Mouse (Mus musculus) kidney, adult 2 months (tissue): ENCODE data around the gene Gm10160. TPM values are rescaled to one million over a fixed set of nuclear protein-coding genes. Genes with fewer than 3 reads are reported as not detected.
A peak's percentile ranks its signal among the peaks of the same experiment; 100 is the strongest.
"Not testable (repeated sequence)": the region's sequence is repeated elsewhere in the genome, so short reads cannot be mapped to it uniquely, and the experiment has no call there.

Experiments
- DNase-seq: peaks from one replicate; pipeline ENCODE4 v3.0.0; 2021
- H3K27ac ChIP-seq: fragments of 200-500 bp; 2 replicates; pipeline ENCODE4 v1.5.1; 2012; ENCODE audit warnings: low read depth, low read length, control low read depth, inconsistent platforms; ENCODE audit not compliant: insufficient read depth
- H3K27me3 ChIP-seq: fragments of 200-500 bp; replicated peaks from 2 replicates; pipeline ENCODE4 v1.6.1; 2012; ENCODE audit warnings: mild to moderate bottlenecking, moderate library complexity, low read length, inconsistent platforms; ENCODE audit not compliant: control insufficient read depth, insufficient read depth
- H3K36me3 ChIP-seq: fragments of 200-500 bp; 2 replicates; pipeline ENCODE4 v1.6.1; 2012; ENCODE audit warnings: mild to moderate bottlenecking, moderate library complexity, low read length, inconsistent platforms; ENCODE audit not compliant: control insufficient read depth, insufficient read depth
- H3K4me1 ChIP-seq: fragments of 200-500 bp; 2 replicates; pipeline ENCODE4 v1.6.1; 2011; ENCODE audit warnings: low read length; ENCODE audit not compliant: control insufficient read depth, insufficient read depth
- H3K4me3 ChIP-seq: fragments of 200-500 bp; 2 replicates; pipeline ENCODE4 v1.5.1; 2011; ENCODE audit warnings: mild to moderate bottlenecking, low read depth, low read length, control low read depth; ENCODE audit not compliant: insufficient read depth
- CTCF ChIP-seq: fragments of 200-500 bp; conservative IDR thresholded peaks from 2 replicates; pipeline ENCODE4 v1.5.1; 2011; ENCODE audit warnings: low read depth, mild to moderate bottlenecking, control low read depth, low read length, moderate library complexity, mixed read lengths; ENCODE audit not compliant: insufficient read depth, insufficient read length
- POLR2A ChIP-seq: fragments of 200-500 bp; IDR thresholded peaks from one replicate; pipeline ENCODE4 v1.6.1; 2011; ENCODE audit warnings: low read depth, low read length, control low read depth
- WGBS: fragments of 180-500 bp; shearing (Covaris S2); methylation state at CpG from one replicate; pipeline ENCODE4 v1.1.7; 2018; 5-methylcytosine and 5-hydroxymethylcytosine counted together
- polyA plus RNA-seq: library from polyadenylated mRNA; depleted of rRNA; stranded (reverse); fragments of >200 nt; gene quantifications from 2 replicates; pipeline ENCODE4 v1.2.3, GENCODE M21; 2012

Gene Gm10160
- polyA plus RNA-seq, 1 experiment = not detected

DNA sequence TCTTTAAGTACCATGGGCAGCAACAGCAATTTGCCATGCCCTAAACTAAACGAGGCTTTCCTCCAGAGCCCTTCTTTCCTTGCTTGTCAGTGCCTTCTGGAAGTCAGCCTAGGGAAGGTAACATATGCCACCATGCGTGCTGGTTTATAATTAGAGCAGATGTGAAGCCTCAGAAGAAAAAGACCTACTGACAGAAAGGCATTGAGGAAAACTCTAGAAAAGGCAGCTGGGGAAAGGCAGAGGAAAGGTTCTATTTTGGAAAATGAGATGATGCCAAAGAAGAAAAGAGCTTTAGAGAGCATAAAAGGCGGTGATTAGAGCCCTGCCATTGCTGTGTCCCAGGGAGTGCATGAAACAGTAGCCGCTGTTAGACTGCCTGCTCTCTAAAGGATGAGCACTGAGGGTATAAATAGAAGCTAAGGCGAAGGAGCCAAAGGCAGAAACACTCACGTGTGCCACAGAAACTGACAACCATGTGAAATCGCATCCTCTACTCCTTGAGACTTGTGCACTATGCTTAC is 14.9 kb downstream of the Gm10160 start:
- 67% methylated on average over 7 of the region's 7 CpGs for WGBS
- Histone ChIP-seq H3K4me3 (no peak overlapping the region), H3K27me3 (no peaks in the 10 kb centered on the region), H3K36me3 (no peaks in the 10 kb centered on the region), H3K4me1 (no peaks in the 10 kb centered on the region), H3K27ac (no peak overlapping the region)
- no peak for TF ChIP-seq CTCF
- TF ChIP-seq POLR2A = no peak
- DNase-seq = no peak

DNA sequence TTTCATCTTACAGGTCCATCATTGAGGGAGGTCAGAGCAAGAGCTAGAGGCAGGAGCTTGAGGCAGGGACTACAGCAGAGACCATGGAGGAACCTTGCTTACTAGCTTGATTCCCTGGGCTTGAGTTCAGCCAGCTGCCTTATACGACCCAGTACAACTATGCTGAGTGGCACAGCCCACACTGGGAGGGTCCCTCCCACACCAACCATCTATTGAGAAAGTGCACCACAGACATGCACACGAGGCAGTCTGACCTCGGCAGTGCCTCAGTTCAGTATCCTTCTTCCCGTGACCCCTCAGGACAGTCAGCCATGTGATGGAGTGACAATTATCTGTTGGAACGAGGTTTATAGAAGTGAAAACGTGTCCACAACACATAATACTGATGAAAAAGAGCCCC is 15.8 kb downstream of the Gm10160 start:
- WGBS = 45% methylated on average over 6 of the region's 6 CpGs
- no peaks in the 10 kb centered on the region for H3K4me1 ChIP-seq

DNA sequence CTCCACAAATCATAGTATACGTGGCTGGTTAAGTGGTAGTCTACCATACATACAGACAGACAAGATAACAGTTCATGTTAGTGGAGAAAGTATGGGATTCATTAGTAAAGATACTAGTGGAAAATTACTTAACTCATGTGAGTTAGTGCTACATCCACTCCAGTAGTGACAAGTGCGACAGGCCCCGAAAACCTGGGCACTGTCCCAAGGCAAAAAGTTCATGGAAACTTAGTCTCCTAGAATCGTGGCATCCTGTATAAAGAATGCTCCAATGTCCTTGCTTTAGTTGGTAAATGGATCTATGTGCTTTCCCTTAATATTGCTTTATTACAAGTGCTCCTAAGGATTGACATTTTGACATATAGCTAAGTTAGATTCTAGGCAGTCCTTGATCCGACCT is 17.8 kb downstream of the Gm10160 start:
- H3K4me1 ChIP-seq, H3K27ac ChIP-seq, DNase-seq, H3K36me3 ChIP-seq, H3K27me3 ChIP-seq, H3K4me3 ChIP-seq: not testable (repeated sequence)
- 80% methylated on average over 5 of the region's 5 CpGs for WGBS

More for the DNA sequence above, 15.8 kb downstream of the Gm10160 start:
- no peak overlapping the region for H3K27ac ChIP-seq
- H3K4me3 ChIP-seq = no peak overlapping the region
- no peaks in the 10 kb centered on the region for H3K36me3 ChIP-seq
- no peaks in the 10 kb centered on the region for H3K27me3 ChIP-seq
- TF ChIP-seq CTCF (no peak), POLR2A (no peak)
- DNase-seq = no peak

- no peak overlapping the region for H3K4me3 ChIP-seq
- no peak for DNase-seq
- H3K27me3 ChIP-seq = no peaks in the 10 kb centered on the region
- no peaks in the 10 kb centered on the region for H3K4me1 ChIP-seq
- 94% methylated on average over 5 of the region's 5 CpGs for WGBS
- TF ChIP-seq POLR2A (no peak), CTCF (no peak)
- no peaks in the 10 kb centered on the region for H3K36me3 ChIP-seq
- H3K27ac ChIP-seq = no peak overlapping the region
Observed at GRCm38 (mm10) chr7:81835430-81835829, 20.2 kb downstream of the Gm10160 start.

DNA sequence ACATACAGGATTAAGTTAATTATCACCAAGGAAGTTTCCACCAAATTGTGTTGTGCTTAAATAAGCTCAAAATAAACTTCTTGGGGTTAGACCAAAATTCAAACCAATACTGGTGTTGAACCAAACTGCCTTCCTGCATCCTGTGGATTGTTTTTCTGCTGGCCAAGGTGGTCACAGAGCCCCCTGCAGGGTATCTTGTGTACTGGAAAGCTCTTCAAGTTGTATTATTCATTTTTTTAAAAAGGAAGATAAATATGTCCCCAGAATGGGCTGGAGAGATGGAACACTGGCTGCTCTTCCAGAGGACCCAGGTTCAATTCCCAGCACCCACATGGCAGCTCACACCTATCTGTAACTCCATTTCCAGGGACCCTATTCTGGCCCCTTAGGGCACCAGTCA is 20.7 kb downstream of the Gm10160 start:
- Histone ChIP-seq H3K27ac (no peak overlapping the region), H3K27me3 (no peaks in the 10 kb centered on the region), H3K4me1 (0 out of 2 replicates have a peak, but pooled peaks cover 2% of the 10 kb centered on the region), H3K36me3 (no peaks in the 10 kb centered on the region), H3K4me3 (no peak overlapping the region)
- DNase-seq = no peak
- TF ChIP-seq POLR2A (no peak), CTCF (no peak)

DNA sequence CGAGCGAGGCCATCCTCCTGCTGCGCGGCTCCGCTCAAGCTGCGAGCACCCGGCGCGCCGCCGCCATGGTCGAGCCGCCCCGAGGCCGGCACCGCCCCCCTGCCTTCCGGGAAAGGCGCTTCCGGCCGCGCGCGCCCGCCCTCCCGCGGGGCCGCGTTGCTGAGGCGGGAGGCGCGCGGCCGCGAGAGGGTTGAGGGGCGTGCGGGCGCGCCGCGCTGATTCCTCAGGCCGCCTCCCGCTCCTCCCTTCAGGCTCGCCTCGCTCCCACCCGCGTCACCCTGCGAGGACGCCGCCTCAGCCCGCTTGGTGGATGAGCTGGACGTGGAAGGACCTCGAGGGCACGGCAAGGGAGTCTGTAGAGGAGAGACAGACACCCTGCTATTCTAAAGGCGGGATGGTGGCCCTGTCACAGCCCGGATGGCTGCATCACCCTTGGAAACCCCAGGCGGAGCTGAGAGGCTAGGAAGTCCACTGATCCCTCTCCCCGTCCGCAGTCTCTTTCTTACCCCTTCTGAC is 26.2 kb downstream of the Gm10160 start, which contains the start of gene Btbd1:
Gene Btbd1 (minus strand): TSS at position 53 of the 516 bp plus-strand sequence.
- H3K36me3 ChIP-seq = no peaks in the 10 kb centered on the region
- 1% methylated on average over 58 of the region's 58 CpGs for WGBS
- peak; percentile 89 for DNase-seq
- H3K4me3 ChIP-seq = peak within 1 kb of the TSS; percentile 95
- TF ChIP-seq CTCF (no peak), POLR2A (no peak)
- peaks cover 17% of the 10 kb centered on the region for H3K4me1 ChIP-seq
- no peaks in the 10 kb centered on the region for H3K27me3 ChIP-seq
- H3K27ac ChIP-seq = peak within 1 kb of the TSS; percentile 90

DNA sequence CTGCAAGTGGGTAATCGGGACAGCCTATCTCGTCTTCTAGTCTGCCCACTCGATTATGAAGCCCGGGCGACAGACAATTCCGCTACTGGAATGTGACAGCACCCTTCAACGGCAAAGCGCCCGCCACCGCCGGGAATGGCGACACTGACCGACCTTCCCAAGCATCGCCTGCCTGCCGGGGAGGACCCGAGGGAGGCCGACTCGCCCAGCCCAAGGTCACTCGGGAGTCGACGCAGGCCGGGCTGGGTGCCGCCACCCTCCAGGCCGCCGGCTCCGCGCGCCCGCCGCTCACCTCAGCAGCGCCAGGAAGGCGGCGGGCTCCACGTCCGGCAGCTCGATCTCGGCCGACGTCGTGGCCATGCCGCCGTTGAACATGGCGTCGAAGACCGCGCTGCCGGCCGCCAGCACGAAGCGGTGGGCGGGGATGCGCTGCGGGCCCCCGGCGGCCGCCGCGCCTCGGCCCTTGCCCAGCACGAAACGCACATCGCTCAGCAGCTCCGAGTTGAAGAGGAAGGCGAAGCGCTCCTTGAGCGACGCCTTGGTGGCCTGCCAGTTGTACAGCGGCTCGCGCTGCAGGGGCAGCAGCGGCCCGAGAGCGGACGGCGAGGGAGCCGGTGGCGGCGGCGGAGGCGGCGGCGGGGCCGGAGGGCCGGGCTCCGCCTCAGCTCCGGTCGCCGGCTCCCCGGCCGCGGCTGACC is 26.8 kb downstream of the Gm10160 start:
- H3K36me3 ChIP-seq = no peaks in the 10 kb centered on the region
- TF ChIP-seq POLR2A (no peak), CTCF (no peak)
- peak overlapping the region; percentile 90 for H3K27ac ChIP-seq
- peak overlapping the region; percentile 95 for H3K4me3 ChIP-seq
- peak; percentile 62 for DNase-seq
- no peaks in the 10 kb centered on the region for H3K27me3 ChIP-seq
- peaks cover 17% of the 10 kb centered on the region for H3K4me1 ChIP-seq
- WGBS = 1% methylated on average over 91 of the region's 91 CpGs
